ENCODE assay signal across 9 mouse cellular contexts in the genomic region with DNA sequence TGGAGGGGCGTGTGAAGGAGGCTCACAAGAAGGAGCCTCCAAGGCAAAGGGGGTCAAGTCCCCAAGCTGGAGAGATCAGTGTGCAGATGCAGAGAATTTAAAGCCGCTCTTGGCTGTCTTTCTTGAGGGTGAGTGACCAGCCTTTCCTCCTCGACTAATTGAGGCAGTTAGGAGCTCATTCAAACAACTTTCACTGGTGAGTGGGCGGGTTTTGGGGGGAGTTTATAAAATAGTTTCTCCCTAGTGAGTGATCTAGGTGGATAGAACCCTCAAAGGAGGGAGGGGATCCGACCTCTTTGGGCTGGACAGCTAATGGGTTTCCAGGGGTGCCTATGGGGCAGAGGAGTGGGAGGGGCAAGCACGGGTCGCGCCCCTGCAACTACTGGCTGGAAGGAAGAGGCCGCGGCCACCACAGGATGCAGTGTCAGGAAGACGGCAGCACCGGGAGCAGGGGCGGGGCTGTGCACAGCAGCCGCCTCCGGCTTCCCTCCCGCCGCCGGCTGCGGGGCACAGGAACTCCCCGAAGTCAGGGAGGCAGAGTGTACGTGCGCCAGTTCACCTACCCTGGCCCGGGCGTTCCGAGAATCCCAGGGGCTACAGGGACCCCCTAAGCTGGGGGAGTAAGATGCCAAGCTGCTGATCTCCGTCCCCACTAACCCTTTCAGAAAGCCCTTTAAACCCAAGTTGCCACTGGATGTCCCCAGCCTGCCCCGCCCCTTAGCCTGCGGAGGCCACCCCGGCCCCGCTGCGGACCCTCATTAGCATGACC.
A peak's percentile ranks its signal among the peaks of the same experiment; 100 is the strongest.
DNase-seq lines count a peak whose midpoint lies in the region; ATAC-seq lines count a peak whose summit lies in the region.
"Had no signal": no experiment of that assay in that cellular context is flagged by ENCODE, and none has a peak within 500 bp of the region (broad histone marks: within the 10 kb centered on the region; RNA-seq: fewer than 3 reads in every experiment).

No protein-coding gene starts in this region.

- peaks cover 80% of the 10 kb centered on the region for H3K4me1 ChIP-seq in forebrain, embryonic 15.5 days
- peaks cover 96% of the 10 kb centered on the region for H3K4me1 ChIP-seq in hindbrain, embryonic 10.5 days (replicated peaks)
- H3K4me1 ChIP-seq in limb, embryonic 12.5 days (replicated peaks): peaks cover 91% of the 10 kb centered on the region
- H3K4me1 ChIP-seq in midbrain, embryonic 10.5 days: peaks cover 96% of the 10 kb centered on the region
- peaks cover 74% of the 10 kb centered on the region for H3K4me1 ChIP-seq in stomach, embryonic 15.5 days

- H3K4me2 ChIP-seq in forebrain, embryonic 15.5 days (replicated peaks): peak overlapping the region; percentile 98
- H3K4me2 ChIP-seq in limb, embryonic 12.5 days: peak overlapping the region; percentile 96
- H3K4me2 ChIP-seq in stomach, embryonic 15.5 days: peak overlapping the region; percentile 100

- H3K9ac ChIP-seq in forebrain, embryonic 15.5 days (replicated peaks): peak overlapping the region; percentile 96
- H3K9ac ChIP-seq in limb, embryonic 12.5 days (replicated peaks): peak overlapping the region; percentile 90
- peak overlapping the region; percentile 74 for H3K9ac ChIP-seq in stomach, embryonic 15.5 days

- WGBS in forebrain, embryonic 15.5 days: 1% methylated on average over 29 of the region's 31 CpGs
- under 1% methylated on average over 31 of the region's 31 CpGs for WGBS in hindbrain, embryonic 10.5 days
- under 1% methylated on average over 31 of the region's 31 CpGs for WGBS in limb, embryonic 12.5 days
- under 1% methylated on average over 31 of the region's 31 CpGs for WGBS in midbrain, embryonic 10.5 days
- WGBS in stomach, embryonic 15.5 days: 2% methylated on average over 31 of the region's 31 CpGs

- no peaks in the 10 kb centered on the region for H3K36me3 ChIP-seq in forebrain, embryonic 15.5 days
- H3K36me3 ChIP-seq in hindbrain, embryonic 10.5 days: peaks cover 19% of the 10 kb centered on the region
- H3K36me3 ChIP-seq in limb, embryonic 12.5 days: peaks cover 18% of the 10 kb centered on the region; the same call in 1 of the 2 replicates
- peaks cover 18% of the 10 kb centered on the region for H3K36me3 ChIP-seq in midbrain, embryonic 10.5 days
- no peaks in the 10 kb centered on the region for H3K36me3 ChIP-seq in stomach, embryonic 15.5 days
- H3K36me3 ChIP-seq: G1E had no signal

- no peaks in the 10 kb centered on the region for H3K27me3 ChIP-seq in forebrain, embryonic 15.5 days
- H3K27me3 ChIP-seq in hindbrain, embryonic 10.5 days (ENCODE audit: insufficient read depth, poor library complexity, severe bottlenecking): no peaks in the 10 kb centered on the region
- H3K27me3 ChIP-seq in limb, embryonic 12.5 days: no peaks in the 10 kb centered on the region
- no peaks in the 10 kb centered on the region; the same call in 1 of the 2 replicates for H3K27me3 ChIP-seq in midbrain, embryonic 10.5 days (ENCODE audit: low read depth, poor library complexity, severe bottlenecking)
- no peaks in the 10 kb centered on the region for H3K27me3 ChIP-seq in stomach, embryonic 15.5 days (replicated peaks)

- peak; percentile 30 for ATAC-seq in forebrain, embryonic 15.5 days (replicated peaks)
- ATAC-seq in limb, embryonic 12.5 days (ENCODE audit: insufficient number of reproducible peaks, insufficient read depth, low FRiP score, low TSS enrichment, low read depth): peak; percentile 26
- peak; percentile 36; the same call in 1 of the 2 replicates for ATAC-seq in stomach, embryonic 15.5 days (ENCODE audit: insufficient read depth, low FRiP score, low read depth)

- H3K4me3 ChIP-seq in forebrain, embryonic 15.5 days: peak overlapping the region; percentile 76
- H3K4me3 ChIP-seq in hindbrain, embryonic 10.5 days: peak overlapping the region; percentile 83
- H3K4me3 ChIP-seq in limb, embryonic 12.5 days (replicated peaks): peak overlapping the region; percentile 82
- peak overlapping the region; percentile 91 for H3K4me3 ChIP-seq in midbrain, embryonic 10.5 days
- H3K4me3 ChIP-seq in stomach, embryonic 15.5 days (replicated peaks): peak overlapping the region; percentile 75

- DNase-seq in cerebellum, adult 9-11 months: peak; percentile 64
- no peak for DNase-seq in cerebellum, adult 8-10 months
- peak; percentile 78 for DNase-seq in adrenal gland, adult 2 months
- peak; percentile 82 for DNase-seq in hindbrain, embryonic 10.5 days (ENCODE audit: low spot score)
- DNase-seq in midbrain, embryonic 10.5 days (ENCODE audit: low spot score): peak; percentile 88

- peak overlapping the region; percentile 98 for H3K27ac ChIP-seq in forebrain, embryonic 15.5 days (replicated peaks)
- peak overlapping the region; percentile 99 for H3K27ac ChIP-seq in hindbrain, embryonic 10.5 days
- peak overlapping the region; percentile 97 for H3K27ac ChIP-seq in limb, embryonic 12.5 days
- peak overlapping the region; percentile 99 for H3K27ac ChIP-seq in midbrain, embryonic 10.5 days (replicated peaks)
- H3K27ac ChIP-seq in stomach, embryonic 15.5 days: peak overlapping the region; percentile 90

- no peaks in the 10 kb centered on the region for H3K9me3 ChIP-seq in forebrain, embryonic 15.5 days
- no peaks in the 10 kb centered on the region for H3K9me3 ChIP-seq in hindbrain, embryonic 10.5 days
- H3K9me3 ChIP-seq in limb, embryonic 12.5 days: no peaks in the 10 kb centered on the region
- no peaks in the 10 kb centered on the region for H3K9me3 ChIP-seq in midbrain, embryonic 10.5 days (replicated peaks)
- no peaks in the 10 kb centered on the region for H3K9me3 ChIP-seq in stomach, embryonic 15.5 days
